Mouse (Mus musculus): ENCODE results near the gene Pawr. TPM values are rescaled to one million over a fixed set of nuclear protein-coding genes. Genes with fewer than 3 reads are reported as not detected.
A peak's percentile ranks its signal among the peaks of the same experiment; 100 is the strongest.

The Pawr gene
- polyA plus RNA-seq, 1 experiment from 2014 or later, result 2.3 TPM

GRCm38 (mm10) chr10:108307772-108308171 is 24.1 kb upstream of the Pawr start:
- Histone ChIP-seq H3K4me2 (ENCODE audit: low read length) (no peak overlapping the region; the same call in 1 of the 2 replicates), H3K9ac (ENCODE audit: low read depth, low read length) (no peak overlapping the region)
- 66% methylated on average over 11 of the region's 11 CpGs for WGBS

DNA sequence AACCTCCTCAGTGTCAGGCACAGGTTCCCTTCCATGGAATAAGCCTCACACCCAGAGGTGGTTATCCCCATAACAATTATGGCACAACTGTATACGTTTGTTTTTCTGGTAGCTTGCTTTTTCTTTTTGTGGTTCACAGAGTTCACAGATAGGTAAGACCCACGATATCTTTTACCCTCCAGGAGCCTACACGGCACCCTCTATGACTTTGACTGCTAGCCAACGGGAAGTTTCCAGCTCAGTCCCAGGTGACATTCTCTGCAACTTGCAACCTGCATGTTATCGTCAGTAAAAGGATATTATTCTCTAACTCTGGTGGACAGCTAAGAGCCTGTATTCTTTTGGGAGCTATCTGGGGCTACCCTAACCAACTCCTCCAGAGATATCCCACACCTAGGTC is 21.7 kb upstream of the Pawr start:
- Histone ChIP-seq H3K9ac (ENCODE audit: low read depth, low read length) (no peak overlapping the region), H3K4me3 (ENCODE audit: low read length) (no peak overlapping the region), H3K27me3 (replicated peaks; ENCODE audit: control insufficient read depth, insufficient read depth, low read length) (no peaks in the 10 kb centered on the region), H3K27ac (ENCODE audit: low read depth, low read length) (no peak overlapping the region), H3K9me3 (ENCODE audit: control insufficient read depth, low read length) (no peaks in the 10 kb centered on the region), H3K36me3 (ENCODE audit: control insufficient read depth, insufficient read depth, low read length) (no peaks in the 10 kb centered on the region), H3K4me2 (ENCODE audit: low read length) (no peak overlapping the region), H3K4me1 (ENCODE audit: control insufficient read depth, insufficient read depth, low read depth, low read length) (no peaks in the 10 kb centered on the region)
- ATAC-seq, result no peak
- 89% methylated on average over 5 of the region's 5 CpGs for WGBS

More at GRCm38 (mm10) chr10:108307772-108308171, 24.1 kb upstream of the Pawr start:
- no peaks in the 10 kb centered on the region for H3K36me3 ChIP-seq (ENCODE audit: control insufficient read depth, insufficient read depth, low read length)
- ATAC-seq, result 0 out of 2 replicates have a peak, but pooled peaks have one; percentile 34
- H3K27me3 ChIP-seq (replicated peaks; ENCODE audit: control insufficient read depth, insufficient read depth, low read length), result no peaks in the 10 kb centered on the region
- H3K27ac ChIP-seq (ENCODE audit: low read depth, low read length), result no peak overlapping the region
- H3K9me3 ChIP-seq (ENCODE audit: control insufficient read depth, low read length), result no peaks in the 10 kb centered on the region
- H3K4me3 ChIP-seq (ENCODE audit: low read length), result no peak overlapping the region
- no peaks in the 10 kb centered on the region for H3K4me1 ChIP-seq (ENCODE audit: control insufficient read depth, insufficient read depth, low read depth, low read length)

GRCm38 (mm10) chr10:108311396-108311795 is 20.5 kb upstream of the Pawr start:
- Histone ChIP-seq H3K27ac (ENCODE audit: low read depth, low read length) (no peak overlapping the region), H3K9me3 (ENCODE audit: control insufficient read depth, low read length) (no peaks in the 10 kb centered on the region), H3K4me3 (ENCODE audit: low read length) (no peak overlapping the region), H3K36me3 (ENCODE audit: control insufficient read depth, insufficient read depth, low read length) (no peaks in the 10 kb centered on the region), H3K27me3 (replicated peaks; ENCODE audit: control insufficient read depth, insufficient read depth, low read length) (no peaks in the 10 kb centered on the region), H3K4me1 (ENCODE audit: control insufficient read depth, insufficient read depth, low read depth, low read length) (no peaks in the 10 kb centered on the region), H3K9ac (ENCODE audit: low read depth, low read length) (no peak overlapping the region), H3K4me2 (ENCODE audit: low read length) (no peak overlapping the region)
- no peak for ATAC-seq
- WGBS, result 92% methylated on average over 3 of the region's 3 CpGs

DNA sequence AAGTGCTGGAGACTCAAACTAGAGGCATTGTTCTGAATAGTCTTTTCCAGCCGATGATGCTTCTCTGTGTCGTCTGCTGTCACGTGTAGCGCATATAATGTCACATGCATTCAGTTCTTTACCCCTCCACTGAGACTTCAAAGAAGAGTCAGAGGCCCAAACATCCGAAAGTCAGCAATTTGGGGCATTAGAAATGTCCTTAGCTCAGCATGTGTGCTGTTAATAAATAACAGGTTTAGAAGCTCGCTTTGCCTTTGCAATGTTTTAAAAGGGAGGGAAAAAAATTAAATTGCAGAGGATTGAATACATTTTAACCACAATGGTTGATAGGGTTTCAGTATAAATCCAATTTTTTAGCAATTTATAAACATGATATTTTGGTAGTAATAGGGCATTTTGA is 18.1 kb upstream of the Pawr start:
- Histone ChIP-seq H3K4me2 (ENCODE audit: low read length) (no peak overlapping the region), H3K4me1 (ENCODE audit: control insufficient read depth, insufficient read depth, low read depth, low read length) (no peaks in the 10 kb centered on the region), H3K4me3 (ENCODE audit: low read length) (no peak overlapping the region), H3K9me3 (ENCODE audit: control insufficient read depth, low read length) (no peaks in the 10 kb centered on the region), H3K27me3 (replicated peaks; ENCODE audit: control insufficient read depth, insufficient read depth, low read length) (no peaks in the 10 kb centered on the region), H3K36me3 (ENCODE audit: control insufficient read depth, insufficient read depth, low read length) (no peaks in the 10 kb centered on the region), H3K27ac (ENCODE audit: low read depth, low read length) (no peak overlapping the region), H3K9ac (ENCODE audit: low read depth, low read length) (no peak overlapping the region)
- ATAC-seq, result no peak
- 44% methylated on average over 6 of the region's 6 CpGs for WGBS

DNA sequence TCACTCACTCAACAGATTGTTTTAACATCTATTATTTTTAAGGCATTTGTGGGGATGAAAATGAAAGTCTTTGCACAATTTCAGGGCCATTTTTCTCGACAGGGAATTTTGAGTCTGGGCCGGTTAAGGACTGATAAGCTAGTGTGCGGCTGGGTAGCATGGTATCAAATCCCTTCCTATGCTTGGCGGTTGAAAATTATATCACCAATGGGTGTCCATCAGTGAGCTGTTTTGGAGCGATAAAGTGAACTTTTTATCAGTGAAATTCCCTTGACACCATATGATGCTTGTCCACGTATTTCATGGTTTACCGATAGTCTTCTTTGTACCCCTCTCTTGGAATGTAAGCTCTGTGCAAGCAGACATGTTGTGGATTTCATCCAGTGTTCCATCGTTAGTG is 17.5 kb upstream of the Pawr start:
- Histone ChIP-seq H3K27me3 (replicated peaks; ENCODE audit: control insufficient read depth, insufficient read depth, low read length) (no peaks in the 10 kb centered on the region), H3K4me2 (ENCODE audit: low read length) (no peak overlapping the region), H3K4me1 (ENCODE audit: control insufficient read depth, insufficient read depth, low read depth, low read length) (no peaks in the 10 kb centered on the region), H3K36me3 (ENCODE audit: control insufficient read depth, insufficient read depth, low read length) (no peaks in the 10 kb centered on the region), H3K9ac (ENCODE audit: low read depth, low read length) (no peak overlapping the region), H3K4me3 (ENCODE audit: low read length) (no peak overlapping the region), H3K27ac (ENCODE audit: low read depth, low read length) (no peak overlapping the region), H3K9me3 (ENCODE audit: control insufficient read depth, low read length) (no peaks in the 10 kb centered on the region)
- WGBS, result 92% methylated on average over 8 of the region's 8 CpGs
- ATAC-seq, result no peak

DNA sequence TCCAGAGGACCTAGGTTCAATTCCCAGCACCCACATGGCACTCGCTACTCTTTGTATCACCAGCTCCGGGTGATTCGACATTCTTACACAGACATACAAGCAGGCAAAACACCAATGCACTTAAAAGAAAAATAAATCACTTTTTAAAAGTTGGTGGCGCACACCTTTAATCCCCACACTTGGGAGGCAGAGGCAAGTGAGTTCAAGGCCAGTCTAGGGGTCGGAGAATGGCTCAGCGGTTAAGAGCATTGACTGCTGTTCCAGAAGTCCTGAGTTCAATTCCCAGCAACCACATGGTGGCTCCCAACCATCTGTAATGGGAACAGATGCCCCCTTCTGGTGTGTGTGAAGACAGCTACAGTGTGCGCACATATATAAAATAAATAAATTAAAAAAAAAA is 16.7 kb upstream of the Pawr start:
- H3K4me2 ChIP-seq (ENCODE audit: low read length), result no peak overlapping the region
- H3K9me3 ChIP-seq (ENCODE audit: control insufficient read depth, low read length), result no peaks in the 10 kb centered on the region
- no peaks in the 10 kb centered on the region for H3K36me3 ChIP-seq (ENCODE audit: control insufficient read depth, insufficient read depth, low read length)
- no peak overlapping the region for H3K9ac ChIP-seq (ENCODE audit: low read depth, low read length)
- 98% methylated on average over 7 of the region's 7 CpGs for WGBS
- H3K27me3 ChIP-seq (replicated peaks; ENCODE audit: control insufficient read depth, insufficient read depth, low read length), result no peaks in the 10 kb centered on the region
- H3K27ac ChIP-seq (ENCODE audit: low read depth, low read length), result no peak overlapping the region
- no peaks in the 10 kb centered on the region for H3K4me1 ChIP-seq (ENCODE audit: control insufficient read depth, insufficient read depth, low read depth, low read length)
- H3K4me3 ChIP-seq (ENCODE audit: low read length), result no peak overlapping the region
- no peak for ATAC-seq

DNA sequence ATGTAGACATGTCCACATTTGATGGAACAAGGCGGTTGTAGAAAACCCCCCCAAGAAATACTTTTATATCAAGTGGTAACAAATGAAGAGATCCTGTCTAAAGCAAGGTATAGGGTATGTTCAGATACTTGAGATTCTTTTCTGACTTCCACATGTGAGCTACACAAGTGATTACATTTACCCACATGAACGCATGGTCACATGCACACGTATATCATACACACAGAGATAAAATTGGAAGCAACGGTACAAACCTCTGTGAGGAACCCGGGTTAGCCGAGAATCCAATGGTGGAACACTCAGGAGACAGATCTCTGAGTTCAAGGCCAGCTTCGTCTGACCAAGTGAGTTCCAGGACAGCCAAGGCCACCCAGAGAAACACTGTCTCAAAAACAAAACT is 3.6 kb upstream of the Pawr start:
- peaks cover 5% of the 10 kb centered on the region for H3K27me3 ChIP-seq (replicated peaks; ENCODE audit: control insufficient read depth, insufficient read depth, low read length)
- no peaks in the 10 kb centered on the region for H3K36me3 ChIP-seq (ENCODE audit: control insufficient read depth, insufficient read depth, low read length)
- no peak for ATAC-seq
- H3K27ac ChIP-seq (ENCODE audit: low read depth, low read length), result no peak overlapping the region
- no peak overlapping the region for H3K9ac ChIP-seq (ENCODE audit: low read depth, low read length)
- H3K4me1 ChIP-seq (ENCODE audit: control insufficient read depth, insufficient read depth, low read depth, low read length), result peaks cover 3% of the 10 kb centered on the region; the same call in 1 of the 2 replicates
- WGBS, result 91% methylated on average over 7 of the region's 7 CpGs
- H3K9me3 ChIP-seq (ENCODE audit: control insufficient read depth, low read length), result no peaks in the 10 kb centered on the region
- no peak overlapping the region for H3K4me2 ChIP-seq (ENCODE audit: low read length)
- no peak overlapping the region for H3K4me3 ChIP-seq (ENCODE audit: low read length)

- Histone ChIP-seq H3K27me3 (replicated peaks; ENCODE audit: control insufficient read depth, insufficient read depth, low read length) (peaks cover 5% of the 10 kb centered on the region), H3K4me3 (ENCODE audit: low read length) (no peak overlapping the region), H3K9ac (ENCODE audit: low read depth, low read length) (no peak overlapping the region), H3K36me3 (ENCODE audit: control insufficient read depth, insufficient read depth, low read length) (no peaks in the 10 kb centered on the region), H3K4me1 (ENCODE audit: control insufficient read depth, insufficient read depth, low read depth, low read length) (peaks cover 3% of the 10 kb centered on the region; the same call in 1 of the 2 replicates), H3K9me3 (ENCODE audit: control insufficient read depth, low read length) (no peaks in the 10 kb centered on the region), H3K27ac (ENCODE audit: low read depth, low read length) (no peak overlapping the region), H3K4me2 (ENCODE audit: low read length) (no peak overlapping the region)
- no peak for ATAC-seq
- 91% methylated on average over 12 of the region's 12 CpGs for WGBS
Observed at GRCm38 (mm10) chr10:108328983-108329382, 2.9 kb upstream of the Pawr start.

- WGBS, result 82% methylated on average over 5 of the region's 5 CpGs
- no peak overlapping the region for H3K9ac ChIP-seq (ENCODE audit: low read depth, low read length)
- H3K4me2 ChIP-seq (ENCODE audit: low read length), result no peak overlapping the region
- H3K9me3 ChIP-seq (ENCODE audit: control insufficient read depth, low read length), result no peaks in the 10 kb centered on the region
- H3K36me3 ChIP-seq (ENCODE audit: control insufficient read depth, insufficient read depth, low read length), result no peaks in the 10 kb centered on the region
- no peak overlapping the region for H3K27ac ChIP-seq (ENCODE audit: low read depth, low read length)
- peaks cover 3% of the 10 kb centered on the region; the same call in 1 of the 2 replicates for H3K4me1 ChIP-seq (ENCODE audit: control insufficient read depth, insufficient read depth, low read depth, low read length)
- ATAC-seq, result no peak
- H3K4me3 ChIP-seq (ENCODE audit: low read length), result no peak overlapping the region
- H3K27me3 ChIP-seq (replicated peaks; ENCODE audit: control insufficient read depth, insufficient read depth, low read length), result peaks cover 5% of the 10 kb centered on the region
Observed at GRCm38 (mm10) chr10:108329771-108330170, 2.1 kb upstream of the Pawr start.

GRCm38 (mm10) chr10:108330964-108331363 is 957 bp upstream of the Pawr start:
- H3K27ac ChIP-seq (ENCODE audit: low read depth, low read length), result no peak overlapping the region
- H3K4me2 ChIP-seq (ENCODE audit: low read length), result peak overlapping the region; percentile 99
- peak overlapping the region; percentile 87 for H3K4me3 ChIP-seq (ENCODE audit: low read length)
- H3K9ac ChIP-seq (ENCODE audit: low read depth, low read length), result no peak overlapping the region
- peaks cover 5% of the 10 kb centered on the region for H3K27me3 ChIP-seq (replicated peaks; ENCODE audit: control insufficient read depth, insufficient read depth, low read length)
- 10% methylated on average over 10 of the region's 10 CpGs for WGBS
- peaks cover 3% of the 10 kb centered on the region; the same call in 1 of the 2 replicates for H3K4me1 ChIP-seq (ENCODE audit: control insufficient read depth, insufficient read depth, low read depth, low read length)
- H3K9me3 ChIP-seq (ENCODE audit: control insufficient read depth, low read length), result no peaks in the 10 kb centered on the region
- ATAC-seq, result no peak
- no peaks in the 10 kb centered on the region for H3K36me3 ChIP-seq (ENCODE audit: control insufficient read depth, insufficient read depth, low read length)

All from hindbrain, embryonic 16.5 days (tissue).